Mouse (Mus musculus): ENCODE measurements around the gene Anxa11. TPM values are rescaled to one million over a fixed set of nuclear protein-coding genes. Genes with fewer than 3 reads are reported as not detected.

Anxa11 gene
- polyA plus RNA-seq (2015; fragmentation: Nextera tagmentation; extraction: Ambion mirVana): 95.3 and 105 TPM in 2 replicates

- peak within 1 kb of the TSS; percentile 90 for H3K9ac ChIP-seq (ENCODE audit: low read depth, low read length)
- ATAC-seq: peak; percentile 84
- H3K4me1 ChIP-seq (ENCODE audit: control insufficient read depth, insufficient read depth, low read length): peaks cover 17% of the 10 kb centered on the region
- H3K4me3 ChIP-seq (ENCODE audit: low read length): peak within 1 kb of the TSS; percentile 87
- no peaks in the 10 kb centered on the region for H3K9me3 ChIP-seq (ENCODE audit: control insufficient read depth, low read length)
- H3K4me2 ChIP-seq (ENCODE audit: low read depth, low read length): peak within 1 kb of the TSS; percentile 90
- no peaks in the 10 kb centered on the region for H3K27me3 ChIP-seq (replicated peaks; ENCODE audit: control insufficient read depth, insufficient read depth, low read length)
- under 1% methylated on average over 54 of the region's 54 CpGs for WGBS
- H3K36me3 ChIP-seq (ENCODE audit: control insufficient read depth, insufficient read depth, low read length): no peaks in the 10 kb centered on the region
- H3K27ac ChIP-seq (ENCODE audit: low read length): peak within 1 kb of the TSS; percentile 95
These were observed at the start of gene Anxa11 for GRCm38 (mm10) chr14:25841991-25842687. Anxa11 (plus strand) TSS chr14:25842156.

GRCm38 (mm10) chr14:25794331-25794730 is 47.6 kb upstream of the Anxa11 start:
- 97% methylated on average over 2 of the region's 2 CpGs for WGBS
- no peak overlapping the region for H3K27ac ChIP-seq (ENCODE audit: low read length)

GRCm38 (mm10) chr14:25795067-25795466 is 46.9 kb upstream of the Anxa11 start:
- no peak overlapping the region for H3K9ac ChIP-seq (ENCODE audit: low read depth, low read length)
- WGBS: 51% methylated on average over 6 of the region's 6 CpGs
- H3K4me1 ChIP-seq (ENCODE audit: control insufficient read depth, insufficient read depth, low read length): peaks cover 6% of the 10 kb centered on the region; the same call in 1 of the 2 replicates
- no peaks in the 10 kb centered on the region for H3K36me3 ChIP-seq (ENCODE audit: control insufficient read depth, insufficient read depth, low read length)
- no peak overlapping the region for H3K4me3 ChIP-seq (ENCODE audit: low read length)
- H3K27ac ChIP-seq (ENCODE audit: low read length): peak overlapping the region; percentile 86
- 0 out of 2 replicates have a peak overlapping the region, but pooled peaks have one; percentile 19 for H3K4me2 ChIP-seq (ENCODE audit: low read depth, low read length)
- H3K27me3 ChIP-seq (replicated peaks; ENCODE audit: control insufficient read depth, insufficient read depth, low read length): no peaks in the 10 kb centered on the region
- no peaks in the 10 kb centered on the region for H3K9me3 ChIP-seq (ENCODE audit: control insufficient read depth, low read length)
- ATAC-seq: no peak

More at GRCm38 (mm10) chr14:25794331-25794730, 47.6 kb upstream of the Anxa11 start:
- no peaks in the 10 kb centered on the region for H3K36me3 ChIP-seq (ENCODE audit: control insufficient read depth, insufficient read depth, low read length)
- H3K4me2 ChIP-seq (ENCODE audit: low read depth, low read length): no peak overlapping the region
- peaks cover 3% of the 10 kb centered on the region; the same call in 1 of the 2 replicates for H3K4me1 ChIP-seq (ENCODE audit: control insufficient read depth, insufficient read depth, low read length)
- H3K9ac ChIP-seq (ENCODE audit: low read depth, low read length): no peak overlapping the region
- no peaks in the 10 kb centered on the region for H3K27me3 ChIP-seq (replicated peaks; ENCODE audit: control insufficient read depth, insufficient read depth, low read length)
- H3K4me3 ChIP-seq (ENCODE audit: low read length): no peak overlapping the region
- no peaks in the 10 kb centered on the region for H3K9me3 ChIP-seq (ENCODE audit: control insufficient read depth, low read length)
- no peak for ATAC-seq

GRCm38 (mm10) chr14:25795561-25796174 is 46.3 kb upstream of the Anxa11 start:
- WGBS: 19% methylated on average over 10 of the region's 10 CpGs
- no peaks in the 10 kb centered on the region for H3K36me3 ChIP-seq (ENCODE audit: control insufficient read depth, insufficient read depth, low read length)
- no peak overlapping the region for H3K9ac ChIP-seq (ENCODE audit: low read depth, low read length)
- peaks cover 6% of the 10 kb centered on the region; the same call in 1 of the 2 replicates for H3K4me1 ChIP-seq (ENCODE audit: control insufficient read depth, insufficient read depth, low read length)
- no peaks in the 10 kb centered on the region for H3K9me3 ChIP-seq (ENCODE audit: control insufficient read depth, low read length)
- no peak overlapping the region for H3K4me3 ChIP-seq (ENCODE audit: low read length)
- no peaks in the 10 kb centered on the region for H3K27me3 ChIP-seq (replicated peaks; ENCODE audit: control insufficient read depth, insufficient read depth, low read length)
- H3K27ac ChIP-seq (ENCODE audit: low read length): peak overlapping the region; percentile 86
- H3K4me2 ChIP-seq (ENCODE audit: low read depth, low read length): peak overlapping the region; percentile 19; the same call in 1 of the 2 replicates
- ATAC-seq: peak; percentile 73

- Histone ChIP-seq H3K27me3 (replicated peaks; ENCODE audit: control insufficient read depth, insufficient read depth, low read length) (no peaks in the 10 kb centered on the region), H3K9ac (ENCODE audit: low read depth, low read length) (no peak overlapping the region), H3K4me2 (ENCODE audit: low read depth, low read length) (no peak overlapping the region), H3K9me3 (ENCODE audit: control insufficient read depth, low read length) (no peaks in the 10 kb centered on the region), H3K36me3 (ENCODE audit: control insufficient read depth, insufficient read depth, low read length) (no peaks in the 10 kb centered on the region), H3K4me3 (ENCODE audit: low read length) (no peak overlapping the region), H3K27ac (ENCODE audit: low read length) (peak overlapping the region; percentile 60), H3K4me1 (ENCODE audit: control insufficient read depth, insufficient read depth, low read length) (peaks cover 6% of the 10 kb centered on the region; the same call in 1 of the 2 replicates)
- 82% methylated on average over 7 of the region's 7 CpGs for WGBS
- ATAC-seq: no peak
These were observed 45.3 kb upstream of the Anxa11 start for GRCm38 (mm10) chr14:25796619-25797018.

- ATAC-seq: peak; percentile 84
- Histone ChIP-seq H3K4me2 (ENCODE audit: low read depth, low read length) (no peak overlapping the region), H3K36me3 (ENCODE audit: control insufficient read depth, insufficient read depth, low read length) (no peaks in the 10 kb centered on the region), H3K4me3 (ENCODE audit: low read length) (no peak overlapping the region), H3K9me3 (ENCODE audit: control insufficient read depth, low read length) (no peaks in the 10 kb centered on the region), H3K27ac (ENCODE audit: low read length) (no peak overlapping the region), H3K4me1 (ENCODE audit: control insufficient read depth, insufficient read depth, low read length) (peaks cover 3% of the 10 kb centered on the region; the same call in 1 of the 2 replicates), H3K27me3 (replicated peaks; ENCODE audit: control insufficient read depth, insufficient read depth, low read length) (no peaks in the 10 kb centered on the region), H3K9ac (ENCODE audit: low read depth, low read length) (peak overlapping the region; percentile 14; the same call in 1 of the 2 replicates)
- WGBS: 16% methylated on average over 19 of the region's 19 CpGs
These were observed 41.6 kb upstream of the Anxa11 start for GRCm38 (mm10) chr14:25800166-25800960.

- H3K9me3 ChIP-seq (ENCODE audit: control insufficient read depth, low read length): no peaks in the 10 kb centered on the region
- H3K4me2 ChIP-seq (ENCODE audit: low read depth, low read length): no peak overlapping the region
- ATAC-seq: no peak
- H3K4me1 ChIP-seq (ENCODE audit: control insufficient read depth, insufficient read depth, low read length): 0 out of 2 replicates have a peak, but pooled peaks cover 3% of the 10 kb centered on the region
- H3K27ac ChIP-seq (ENCODE audit: low read length): no peak overlapping the region
- no peaks in the 10 kb centered on the region for H3K36me3 ChIP-seq (ENCODE audit: control insufficient read depth, insufficient read depth, low read length)
- no peak overlapping the region for H3K4me3 ChIP-seq (ENCODE audit: low read length)
- H3K27me3 ChIP-seq (replicated peaks; ENCODE audit: control insufficient read depth, insufficient read depth, low read length): no peaks in the 10 kb centered on the region
- H3K9ac ChIP-seq (ENCODE audit: low read depth, low read length): no peak overlapping the region
These were observed 39.4 kb upstream of the Anxa11 start for GRCm38 (mm10) chr14:25802511-25802910.

- Histone ChIP-seq H3K36me3 (ENCODE audit: control insufficient read depth, insufficient read depth, low read length) (no peaks in the 10 kb centered on the region), H3K4me1 (ENCODE audit: control insufficient read depth, insufficient read depth, low read length) (0 out of 2 replicates have a peak, but pooled peaks cover 3% of the 10 kb centered on the region), H3K9me3 (ENCODE audit: control insufficient read depth, low read length) (no peaks in the 10 kb centered on the region), H3K27me3 (replicated peaks; ENCODE audit: control insufficient read depth, insufficient read depth, low read length) (no peaks in the 10 kb centered on the region), H3K27ac (ENCODE audit: low read length) (no peak overlapping the region), H3K4me3 (ENCODE audit: low read length) (no peak overlapping the region), H3K9ac (ENCODE audit: low read depth, low read length) (no peak overlapping the region), H3K4me2 (ENCODE audit: low read depth, low read length) (no peak overlapping the region)
- no peak for ATAC-seq
- 63% methylated on average over 3 of the region's 3 CpGs for WGBS
These were observed 38.6 kb upstream of the Anxa11 start for GRCm38 (mm10) chr14:25803246-25803809.

GRCm38 (mm10) chr14:25805871-25806270 is 36.1 kb upstream of the Anxa11 start:
- WGBS: 58% methylated on average over 7 of the region's 7 CpGs
- H3K36me3 ChIP-seq (ENCODE audit: control insufficient read depth, insufficient read depth, low read length): no peaks in the 10 kb centered on the region
- no peaks in the 10 kb centered on the region for H3K9me3 ChIP-seq (ENCODE audit: control insufficient read depth, low read length)
- no peaks in the 10 kb centered on the region for H3K27me3 ChIP-seq (replicated peaks; ENCODE audit: control insufficient read depth, insufficient read depth, low read length)
- no peaks in the 10 kb centered on the region for H3K4me1 ChIP-seq (ENCODE audit: control insufficient read depth, insufficient read depth, low read length)
- no peak overlapping the region for H3K9ac ChIP-seq (ENCODE audit: low read depth, low read length)
- ATAC-seq: no peak; the same call in 1 of the 2 replicates
- no peak overlapping the region for H3K27ac ChIP-seq (ENCODE audit: low read length)
- H3K4me2 ChIP-seq (ENCODE audit: low read depth, low read length): no peak overlapping the region
- H3K4me3 ChIP-seq (ENCODE audit: low read length): no peak overlapping the region

All from intestine, embryonic 16.5 days (tissue).